Mouse (Mus musculus) limb, embryonic 14.5 days (tissue): Measurements from ENCODE around the gene Metrn. TPM values are rescaled to one million over a fixed set of nuclear protein-coding genes. Genes with fewer than 3 reads are reported as not detected.

Experiments
- ATAC-seq: fragments of 200-750 bp; cut with Nextera tagmentation; 2 replicates; pipeline ENCODE4 v1.8.0; 2017; ENCODE audit warnings: low read depth, moderate number of reproducible peaks, moderate TSS enrichment; ENCODE audit not compliant: low FRiP score
- DNase-seq: peaks from one replicate; pipeline ENCODE4 v3.0.0-alpha.2; 2015; ENCODE audit warnings: low spot score
- H3K27ac ChIP-seq: fragments of 300-500 bp; sonication (generic); replicated peaks from 2 replicates; pipeline ENCODE4 v1.5.1; 2014; ENCODE audit warnings: low read depth, mild to moderate bottlenecking, low read length, moderate library complexity, mixed read lengths
- H3K27me3 ChIP-seq: fragments of 300-500 bp; sonication (generic); 2 replicates; pipeline ENCODE4 v1.6.1; 2014; ENCODE audit warnings: low read length, mixed read lengths; ENCODE audit not compliant: control insufficient read depth, insufficient read depth
- H3K36me3 ChIP-seq: fragments of 300-500 bp; sonication (generic); 2 replicates; pipeline ENCODE4 v1.6.1; 2014; ENCODE audit warnings: mild to moderate bottlenecking, low read length, moderate library complexity, mixed read lengths; ENCODE audit not compliant: control insufficient read depth, insufficient read depth
- H3K4me1 ChIP-seq: fragments of 300-500 bp; sonication (generic); 2 replicates; pipeline ENCODE4 v1.6.1; 2014; ENCODE audit warnings: antibody characterized with exemption, low read length, mixed read lengths; ENCODE audit not compliant: control insufficient read depth, insufficient read depth
- H3K4me2 ChIP-seq: fragments of 300-500 bp; sonication (generic); replicated peaks from 2 replicates; pipeline ENCODE4 v1.6.1; 2014; ENCODE audit warnings: low read depth, mild to moderate bottlenecking, low read length, moderate library complexity; ENCODE audit not compliant: severe bottlenecking
- H3K4me3 ChIP-seq: fragments of 300-500 bp; sonication (generic); replicated peaks from 2 replicates; pipeline ENCODE4 v1.5.1; 2014; ENCODE audit warnings: low read length
- H3K9ac ChIP-seq: fragments of 300-500 bp; sonication (generic); 2 replicates; pipeline ENCODE4 v1.6.1; 2014; ENCODE audit warnings: mild to moderate bottlenecking, low read depth, low read length, moderate library complexity; ENCODE audit not compliant: severe bottlenecking
- H3K9me3 ChIP-seq: fragments of 300-500 bp; sonication (generic); 2 replicates; pipeline ENCODE4 v1.6.1; 2016; ENCODE audit warnings: low read length; ENCODE audit not compliant: control insufficient read depth
- POLR2A ChIP-seq: fragments of 200-500 bp; IDR thresholded peaks from 2 replicates; pipeline ENCODE4 v1.8.0; 2012; ENCODE audit warnings: inconsistent platforms, mild to moderate bottlenecking, moderate library complexity, borderline replicate concordance; ENCODE audit not compliant: insufficient read depth, insufficient read length; ENCODE audit errors: extremely low read depth
- WGBS: fragments of 180-500 bp; shearing (Covaris S2); extraction: QIAGEN DNeasy Blood & Tissue Kit; methylation state at CpG from one replicate; pipeline ENCODE4 v1.1.7; 2014; 5-methylcytosine and 5-hydroxymethylcytosine counted together
- polyA plus RNA-seq, 2 experiments: library from polyadenylated mRNA; depleted of rRNA in 1 of 2; stranded (reverse) in 1 of 2; unstranded in 1 of 2; fragments of >200 nt; fragmentation: Nextera tagmentation in 1 of 2; extraction: Ambion mirVana in 1 of 2; gene quantifications; 2 replicates each; pipeline versions ENCODE4 v1.2.1 to v1.2.3; 2012 to 2014

The Metrn gene
- polyA plus RNA-seq, 2 experiments, result 10.5 to 83.6 TPM

- Histone ChIP-seq H3K36me3 (peaks cover 47% of the 10 kb centered on the region), H3K9ac (peak within 1 kb of the TSS; percentile 52), H3K4me2 (peak within 1 kb of the TSS; percentile 70), H3K9me3 (no peaks in the 10 kb centered on the region), H3K27ac (peak within 1 kb of the TSS; percentile 59), H3K4me1 (peaks cover 17% of the 10 kb centered on the region), H3K4me3 (peak within 1 kb of the TSS; percentile 53), H3K27me3 (no peaks in the 10 kb centered on the region)
- no peak for ATAC-seq
- WGBS, result 87% methylated on average over 3 of the region's 3 CpGs
- no peak for TF ChIP-seq POLR2A
- DNase-seq, result no peak
Observed at GRCm38 (mm10) chr17:25786280-25786679, 10.7 kb downstream of the Metrn start, which contains the start of gene Ccdc78. Ccdc78 (plus strand) TSS chr17:25786580.

GRCm38 (mm10) chr17:25785281-25785745 lies 11.6 kb downstream of the Metrn start, which contains the start of gene Haghl:
Haghl (minus strand) TSS chr17:25785673.
- Histone ChIP-seq H3K4me1 (peaks cover 13% of the 10 kb centered on the region), H3K27me3 (no peaks in the 10 kb centered on the region), H3K9me3 (no peaks in the 10 kb centered on the region), H3K4me2 (peak within 1 kb of the TSS; percentile 70), H3K27ac (peak within 1 kb of the TSS; percentile 59), H3K36me3 (peaks cover 47% of the 10 kb centered on the region), H3K4me3 (peak within 1 kb of the TSS; percentile 53), H3K9ac (peak within 1 kb of the TSS; percentile 52)
- under 1% methylated on average over 23 of the region's 23 CpGs for WGBS
- ATAC-seq (peak; percentile 90), DNase-seq (peak; percentile 96)
- 0 out of 2 replicates have a peak, but pooled peaks have one; percentile 41 for TF ChIP-seq POLR2A

- H3K27ac ChIP-seq, result no peak overlapping the region
- ATAC-seq (no peak), DNase-seq (no peak)
- TF ChIP-seq POLR2A, result no peak
- peaks cover 38% of the 10 kb centered on the region for H3K36me3 ChIP-seq
- no peaks in the 10 kb centered on the region for H3K9me3 ChIP-seq
- 81% methylated on average over 15 of the region's 15 CpGs for WGBS
- H3K27me3 ChIP-seq, result no peaks in the 10 kb centered on the region
- H3K9ac ChIP-seq, result peak overlapping the region; percentile 52; the same call in 1 of the 2 replicates
- peak overlapping the region; percentile 53 for H3K4me3 ChIP-seq
- peak overlapping the region; percentile 70 for H3K4me2 ChIP-seq
- H3K4me1 ChIP-seq, result peaks cover 13% of the 10 kb centered on the region
Observed at GRCm38 (mm10) chr17:25783861-25784574, 12.9 kb downstream of the Metrn start.

- H3K36me3 ChIP-seq, result peaks cover 37% of the 10 kb centered on the region
Observed at GRCm38 (mm10) chr17:25783086-25783485, 13.8 kb downstream of the Metrn start.

GRCm38 (mm10) chr17:25781339-25781738 lies 15.6 kb downstream of the Metrn start:
- no peak overlapping the region for H3K9ac ChIP-seq
- H3K36me3 ChIP-seq, result peaks cover 38% of the 10 kb centered on the region
- H3K4me1 ChIP-seq, result peaks cover 13% of the 10 kb centered on the region
- TF ChIP-seq POLR2A, result no peak
- ATAC-seq (no peak), DNase-seq (no peak)
- H3K9me3 ChIP-seq, result no peaks in the 10 kb centered on the region
- H3K27ac ChIP-seq, result no peak overlapping the region
- no peak overlapping the region for H3K4me3 ChIP-seq
- WGBS, result 74% methylated on average over 6 of the region's 6 CpGs
- H3K27me3 ChIP-seq, result no peaks in the 10 kb centered on the region
- H3K4me2 ChIP-seq, result no peak overlapping the region

More at GRCm38 (mm10) chr17:25783086-25783485, 13.8 kb downstream of the Metrn start:
- H3K4me2 ChIP-seq, result no peak overlapping the region
- H3K9me3 ChIP-seq, result no peaks in the 10 kb centered on the region
- DNase-seq (no peak), ATAC-seq (no peak)
- no peaks in the 10 kb centered on the region for H3K27me3 ChIP-seq
- no peak for TF ChIP-seq POLR2A
- peaks cover 13% of the 10 kb centered on the region for H3K4me1 ChIP-seq
- 74% methylated on average over 7 of the region's 7 CpGs for WGBS
- 0 out of 2 replicates have a peak overlapping the region, but pooled peaks have one; percentile 25 for H3K9ac ChIP-seq
- H3K27ac ChIP-seq, result no peak overlapping the region
- H3K4me3 ChIP-seq, result no peak overlapping the region
